8 mouse cellular contexts compared by ENCODE assay signal in the genomic region with DNA sequence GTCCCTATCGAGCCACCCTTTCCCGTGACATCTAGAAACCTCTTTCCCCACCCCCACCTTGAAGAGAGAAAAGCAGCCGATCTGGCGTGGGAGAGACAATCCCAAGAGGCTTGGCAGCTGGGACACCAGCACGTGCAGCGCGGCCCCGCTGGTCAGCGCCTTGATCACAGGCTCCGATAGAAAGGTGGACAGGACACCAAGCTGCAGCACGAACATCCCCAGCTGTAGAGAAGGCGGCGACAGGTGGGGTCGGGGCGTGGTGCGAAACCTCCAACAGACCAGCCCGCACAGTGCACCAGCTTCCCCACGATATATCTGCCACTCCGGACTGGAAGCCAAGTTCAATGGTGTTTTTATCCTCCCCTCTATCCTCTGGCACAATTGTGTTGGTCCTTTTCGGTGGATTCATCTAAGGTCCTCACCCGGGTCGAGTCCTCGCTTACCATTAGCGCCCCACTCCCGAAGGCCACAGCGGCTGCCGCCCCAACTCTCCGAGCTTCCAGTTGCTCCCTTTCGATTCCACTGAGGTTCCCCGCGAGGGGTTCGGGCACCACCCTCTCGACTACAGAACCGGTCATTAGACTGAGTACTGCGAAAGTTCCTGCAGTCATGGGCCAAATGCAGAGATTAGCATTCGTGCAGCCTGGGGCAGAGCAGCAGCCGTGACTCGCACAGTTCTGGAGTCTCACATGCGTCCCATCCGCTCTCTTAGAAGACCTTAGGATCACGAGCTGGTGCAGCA. TPM values are rescaled to one million over a fixed set of nuclear protein-coding genes. Genes with fewer than 3 reads are reported as not detected.
A peak's percentile ranks its signal among the peaks of the same experiment; 100 is the strongest.
DNase-seq lines count a peak whose midpoint lies in the region; ATAC-seq and TF ChIP-seq lines count a peak whose summit lies in the region.

No protein-coding gene starts in this region.

- no peak for ATAC-seq in CD4-positive, CD25-positive, alpha-beta regulatory T cell, adult 4 months

- no peaks in the 10 kb centered on the region for H3K36me3 ChIP-seq in myocyte (ENCODE audit: control insufficient read depth, insufficient read depth)

- H3K4me3 ChIP-seq in myocyte: peak overlapping the region; percentile 18

- H3K4me2 ChIP-seq in myocyte (ENCODE audit: low read depth): peak overlapping the region; percentile 73

- no peak for TF ChIP-seq POLR2A in myocyte (IDR thresholded peaks at IDR 0.05; ENCODE audit: insufficient read length, low read depth)

- H3ac ChIP-seq in myocyte (ENCODE audit: control insufficient read depth, insufficient read length): no peak overlapping the region

- H3K27me3 ChIP-seq in myocyte (ENCODE audit: control insufficient read depth, insufficient read depth, insufficient read length): no peaks in the 10 kb centered on the region

- H3K79me2 ChIP-seq in myocyte (ENCODE audit: control insufficient read depth, insufficient read depth): no peaks in the 10 kb centered on the region

- DNase-seq in CD4-positive, CD25-positive, alpha-beta regulatory T cell, adult 2 months (ENCODE audit: low read depth, low spot score): peak; percentile 46
- DNase-seq in retina, postnatal 1 day: peak; percentile 32
- no peak for DNase-seq in retina, embryonic 14.5 days (ENCODE audit: low spot score)
- peak; percentile 9 to 31 for DNase-seq in layer of hippocampus, postnatal 36 days
- DNase-seq in embryo, embryonic 10 days (ENCODE audit: low spot score): no peak
- no peak for DNase-seq in right cerebral cortex, adult 2 months (ENCODE audit: low spot score in 2 of 2)

TF ChIP-seq in myocyte, 11 proteins besides CTCF, POLR2A, EP300 and RAD21:
- TF ChIP-seq SRF (IDR thresholded peaks at IDR 0.05; ENCODE audit: control insufficient read depth, insufficient read length, low read depth) (no peak), MYOG (IDR thresholded peaks at IDR 0.05; ENCODE audit: control insufficient read depth in 1 of 3, insufficient read depth in 1 of 3, insufficient read length in 2 of 3, low read depth in 2 of 3) (peak in 1 of 3 experiments; percentile 14), TCF3 (IDR thresholded peaks at IDR 0.05; ENCODE audit: insufficient read length, low read depth) (no peak), MAX (IDR thresholded peaks at IDR 0.05; ENCODE audit: low read depth) (no peak), E2F4 (IDR thresholded peaks at IDR 0.05; ENCODE audit: insufficient read depth) (no peak), MYOD1 (IDR thresholded peaks at IDR 0.05; ENCODE audit: control insufficient read depth in 1 of 3, insufficient read length in 2 of 3, low read depth in 2 of 3) (peak in 1 of 3 experiments; percentile 2), REST (IDR thresholded peaks at IDR 0.05; ENCODE audit: insufficient read depth, insufficient read length) (no peak)

RNA-seq across cellular contexts. Expression of a gene that starts 2.0 kb away (rescaled TPM):
- polyA plus RNA-seq in CD4-positive, CD25-positive, alpha-beta regulatory T cell, adult 4 months (2017; shearing (Covaris generic)): 1 to 10 TPM; 2.6 to 2.8 TPM
- total RNA-seq in layer of hippocampus, postnatal 36 days (2021): 10 to 100 TPM; 15.6 to 27.2 TPM
- polyA plus RNA-seq in myocyte (2012; fragmentation: generic; extraction: Trizol): 1.3 TPM

RNA-seq across cellular contexts. Expression of a gene that starts 11.4 kb away (rescaled TPM):
- under 1 TPM in 1 of 2 experiments, not detected in 1; 0.38 TPM for polyA plus RNA-seq in CD4-positive, CD25-positive, alpha-beta regulatory T cell, adult 4 months (2017; shearing (Covaris generic))
- 100 to 1,000 TPM; 359 to 363 TPM for total RNA-seq in layer of hippocampus, postnatal 36 days (2021)
- polyA plus RNA-seq in myocyte (2012; fragmentation: generic; extraction: Trizol): 25.3 TPM

RNA-seq across cellular contexts. Expression of a gene that starts 13.4 kb away (rescaled TPM):
- 100 to 1,000 TPM; 166 to 206 TPM for polyA plus RNA-seq in CD4-positive, CD25-positive, alpha-beta regulatory T cell, adult 4 months (2017; shearing (Covaris generic))
- 100 to 1,000 TPM; 115 to 123 TPM for total RNA-seq in layer of hippocampus, postnatal 36 days (2021)
- polyA plus RNA-seq in myocyte (2012; fragmentation: generic; extraction: Trizol): 12.4 TPM

RNA-seq across cellular contexts. Expression of a gene that starts 17.1 kb away (rescaled TPM):
- polyA plus RNA-seq in CD4-positive, CD25-positive, alpha-beta regulatory T cell, adult 4 months (2017; shearing (Covaris generic)): 10 to 100 TPM; 39.4 to 42.2 TPM
- 100 to 1,000 TPM; 238 TPM for total RNA-seq in layer of hippocampus, postnatal 36 days (2021)
- 42.4 TPM for polyA plus RNA-seq in myocyte (2012; fragmentation: generic; extraction: Trizol)

RNA-seq across cellular contexts. Expression of a gene that starts 32.9 kb away (rescaled TPM):
- polyA plus RNA-seq in CD4-positive, CD25-positive, alpha-beta regulatory T cell, adult 4 months (2017; shearing (Covaris generic)): 10 to 100 TPM; 24.2 to 39.3 TPM
- total RNA-seq in layer of hippocampus, postnatal 36 days (2021): 10 to 100 TPM; 91.1 to 95.7 TPM
- 22.5 TPM for polyA plus RNA-seq in myocyte (2012; fragmentation: generic; extraction: Trizol)

Comparison
In these comparisons a context has a peak if more than half of its experiments do, and no peak if none do; other contexts are left out.
1. DNase-seq: peak in CD4-positive, CD25-positive, alpha-beta regulatory T cell, adult 2 months (single experiment), retina, postnatal 1 day (single experiment) and layer of hippocampus, postnatal 36 days (2 of 2); none in retina, embryonic 14.5 days (single experiment), embryo, embryonic 10 days (single experiment) and right cerebral cortex, adult 2 months (0 of 2).
2. RNA of a gene that starts 11.4 kb away (polyA plus RNA-seq): 25.3 TPM in myocyte (single experiment); 0.38 TPM in CD4-positive, CD25-positive, alpha-beta regulatory T cell, adult 4 months; every median in the first group is over 10 times any median in the second.
3. RNA of a gene that starts 13.4 kb away (polyA plus RNA-seq): 166 to 206 TPM in CD4-positive, CD25-positive, alpha-beta regulatory T cell, adult 4 months; 12.4 TPM in myocyte (single experiment); every median in the first group is over 10 times any median in the second.